Mouse (Mus musculus): Measurements from ENCODE around the gene Cdk15.

GRCm38 (mm10) chr1:59287733-59288132 is 31.0 kb downstream of the Cdk15 start:
- TF ChIP-seq CTCF (IDR thresholded peaks at IDR 0.05; ENCODE audit: borderline replicate concordance, control insufficient read depth, extremely low read depth, insufficient read depth, low read length, poor library complexity) (no peak), POLR2A (IDR thresholded peaks at IDR 0.05; ENCODE audit: control insufficient read depth, extremely low read depth, insufficient read depth, low read length, poor library complexity) (no peak)
